Mouse (Mus musculus) granulocyte monocyte progenitor cell, adult 5-6 weeks (primary cell): ENCODE data around the gene Metap1d. TPM values are rescaled to one million over a fixed set of nuclear protein-coding genes. Genes with fewer than 3 reads are reported as not detected.

Experiments used
- ATAC-seq: replicated peaks from 2 replicates; pipeline ENCODE4 v1.8.0; 2016; ENCODE audit warnings: mild to moderate bottlenecking, moderate TSS enrichment, inconsistent platforms; ENCODE audit not compliant: poor library complexity, severe bottlenecking
- total RNA-seq, 2 experiments: library from RNA; stranded (forward) in 1 of 2; stranded (reverse) in 1 of 2; fragments of 200-712, 200-1000 nt in 1 of 2; fragments of >200 nt in 1 of 2; fragmentation: Nextera tagmentation in 1 of 2; gene quantifications; 2 replicates each; pipeline ENCODE4 v1.2.3; 2014 to 2017

Metap1d gene
- total RNA-seq, 2 experiments from 2014 or later = 17.0 to 20.7 TPM

DNA sequence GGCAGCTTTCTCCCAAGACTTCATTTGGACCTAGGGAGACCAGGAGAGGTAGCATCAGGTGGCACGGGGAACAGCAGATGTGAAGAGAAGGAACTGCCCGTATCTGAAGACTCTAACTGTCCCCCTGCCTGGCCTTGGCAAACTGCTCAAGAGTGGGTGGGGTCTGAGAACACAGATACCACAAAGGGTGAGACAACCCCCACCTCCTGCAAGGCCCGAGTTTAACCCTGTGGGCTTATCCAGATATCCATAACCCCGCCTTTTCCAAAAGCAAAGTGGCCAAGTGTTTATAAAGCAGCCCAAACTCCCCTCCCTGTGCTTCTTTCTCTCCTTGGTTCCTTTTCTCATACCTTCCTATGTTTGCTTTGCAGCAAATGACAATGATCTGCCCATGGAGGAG is 70.4 kb downstream of the Metap1d start:
- no peak for ATAC-seq

DNA sequence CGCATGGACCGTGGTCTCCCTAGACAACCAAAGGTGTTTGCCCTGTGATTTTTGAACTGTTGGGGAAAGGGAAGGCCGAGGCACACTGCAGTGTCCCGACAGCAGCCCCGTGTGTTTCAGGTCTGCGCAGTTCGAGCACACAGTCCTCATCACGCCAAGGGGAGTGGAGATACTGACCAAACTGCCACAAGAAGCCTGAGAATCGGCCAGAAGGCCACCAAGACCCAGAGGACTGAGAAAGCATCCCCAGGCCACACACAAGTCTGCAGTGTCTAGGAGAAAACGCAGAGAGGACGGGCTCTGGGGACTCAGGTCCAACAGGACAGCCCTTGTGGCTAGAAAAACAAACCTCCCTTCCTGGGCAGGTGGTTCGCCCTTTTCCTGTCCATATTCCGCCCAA is 71.7 kb downstream of the Metap1d start:
- ATAC-seq = no peak

DNA sequence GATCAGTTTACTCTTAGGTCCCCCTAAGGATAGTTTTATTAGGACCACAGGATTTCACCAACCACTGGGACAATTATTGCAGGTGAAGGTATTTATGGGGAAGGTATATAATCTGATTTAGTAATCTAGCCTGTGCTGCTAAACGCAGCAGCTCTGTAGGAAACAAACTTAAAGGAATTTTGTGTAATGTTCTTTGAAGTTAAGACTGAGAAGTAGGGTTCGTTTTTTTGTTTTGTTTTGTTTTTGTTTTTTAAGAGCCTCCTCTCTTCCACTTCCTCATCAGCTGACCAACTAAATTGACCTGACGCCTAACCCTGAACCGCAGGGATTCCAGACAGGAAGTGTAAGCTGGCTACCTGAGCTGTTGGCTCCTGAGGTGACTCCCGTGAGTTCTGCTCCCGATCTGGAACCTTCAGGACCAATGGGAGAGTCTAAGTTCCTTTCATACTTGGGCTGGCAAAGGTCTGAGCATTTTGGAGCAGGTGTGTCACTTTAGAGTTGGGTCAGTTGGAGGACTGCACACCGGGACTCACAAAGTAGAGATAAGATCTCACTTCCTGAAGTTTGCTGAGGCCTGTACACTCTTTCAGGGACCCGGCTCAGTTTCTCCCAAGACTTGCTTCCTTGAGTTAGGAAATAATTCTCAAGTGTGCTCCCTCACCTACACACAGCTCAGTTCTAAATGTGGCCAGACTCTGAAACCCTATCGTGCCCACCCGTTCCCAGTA is 73.7 kb downstream of the Metap1d start:
- no peak for ATAC-seq

- no peak for ATAC-seq
Observed at GRCm38 (mm10) chr2:71527323-71528013, 74.4 kb downstream of the Metap1d start.

DNA sequence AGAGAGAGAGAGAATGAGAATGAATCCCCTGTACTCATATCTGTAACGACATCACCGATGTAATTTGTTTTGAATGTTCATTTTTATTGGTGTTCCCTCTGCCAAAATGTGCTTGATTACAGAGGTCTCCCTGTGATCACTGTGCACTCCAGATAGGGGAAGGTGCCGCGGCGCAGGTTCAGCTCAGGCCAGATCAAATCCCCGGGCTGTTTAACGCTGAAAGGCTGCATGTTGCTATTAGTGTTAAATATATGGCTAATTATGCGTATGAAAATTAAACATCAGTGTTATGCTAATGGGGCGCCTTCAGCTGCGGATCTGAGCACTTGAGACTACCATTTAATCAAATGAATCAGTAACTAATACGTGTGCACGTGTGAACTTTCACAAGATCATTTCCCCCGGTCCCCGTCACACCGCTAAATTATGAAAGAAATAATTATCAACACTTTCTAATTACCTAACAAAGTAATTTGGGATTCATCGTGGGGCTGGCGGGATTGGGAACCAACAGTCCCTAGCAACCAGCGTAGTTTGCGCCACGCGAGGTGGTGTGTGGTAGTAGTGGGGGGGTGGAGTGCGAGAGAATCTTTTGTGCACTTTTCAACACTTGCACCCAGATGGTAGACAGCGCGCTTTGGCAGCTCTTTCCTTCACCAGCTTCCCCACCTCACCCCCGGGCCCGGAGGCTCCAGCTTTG is 75.1 kb downstream of the Metap1d start, which contains the start of gene Dlx1:
Gene Dlx1 (plus strand): TSS at position 100 of the 700 bp plus-strand sequence.
- no peak for ATAC-seq

DNA sequence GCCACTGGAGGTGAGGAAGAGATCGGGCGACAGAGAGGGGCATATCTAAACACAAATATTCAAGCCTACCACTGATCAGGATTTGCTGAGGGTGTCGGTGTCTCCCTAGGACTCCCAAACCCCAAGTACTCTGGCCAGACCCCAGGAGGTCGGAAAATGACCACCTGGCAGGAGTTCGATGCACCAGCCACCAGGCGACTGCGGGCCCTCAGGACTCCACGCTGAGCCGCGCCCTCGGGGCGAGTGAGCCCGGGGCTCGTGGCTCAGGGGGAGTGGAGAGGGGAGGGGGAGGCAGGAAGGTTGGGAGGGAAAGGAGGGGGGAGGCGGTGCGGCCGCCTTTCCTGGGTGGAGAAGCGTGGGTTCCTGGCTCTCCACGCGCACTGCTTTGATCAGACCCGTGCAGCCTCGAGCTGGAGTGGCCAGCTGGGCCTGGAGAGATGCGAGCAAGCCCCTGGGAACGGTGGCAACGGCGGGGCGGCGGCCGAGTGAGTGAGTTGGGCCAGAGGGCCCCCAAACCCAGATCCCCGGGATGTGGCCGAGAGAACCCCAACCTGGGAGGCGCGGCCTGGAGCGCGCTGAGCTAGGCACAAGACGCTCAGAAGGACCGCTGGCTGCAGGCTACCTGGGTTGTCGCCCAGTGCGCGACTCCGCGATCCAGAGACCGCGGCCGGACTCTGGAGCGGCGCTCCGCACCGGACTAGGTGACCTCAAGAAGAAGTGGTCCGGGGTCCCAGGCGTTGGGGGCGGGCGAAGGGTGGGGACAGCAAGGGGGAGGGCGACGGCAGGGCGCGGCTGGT is 75.8 kb downstream of the Metap1d start:
- no peak for ATAC-seq

DNA sequence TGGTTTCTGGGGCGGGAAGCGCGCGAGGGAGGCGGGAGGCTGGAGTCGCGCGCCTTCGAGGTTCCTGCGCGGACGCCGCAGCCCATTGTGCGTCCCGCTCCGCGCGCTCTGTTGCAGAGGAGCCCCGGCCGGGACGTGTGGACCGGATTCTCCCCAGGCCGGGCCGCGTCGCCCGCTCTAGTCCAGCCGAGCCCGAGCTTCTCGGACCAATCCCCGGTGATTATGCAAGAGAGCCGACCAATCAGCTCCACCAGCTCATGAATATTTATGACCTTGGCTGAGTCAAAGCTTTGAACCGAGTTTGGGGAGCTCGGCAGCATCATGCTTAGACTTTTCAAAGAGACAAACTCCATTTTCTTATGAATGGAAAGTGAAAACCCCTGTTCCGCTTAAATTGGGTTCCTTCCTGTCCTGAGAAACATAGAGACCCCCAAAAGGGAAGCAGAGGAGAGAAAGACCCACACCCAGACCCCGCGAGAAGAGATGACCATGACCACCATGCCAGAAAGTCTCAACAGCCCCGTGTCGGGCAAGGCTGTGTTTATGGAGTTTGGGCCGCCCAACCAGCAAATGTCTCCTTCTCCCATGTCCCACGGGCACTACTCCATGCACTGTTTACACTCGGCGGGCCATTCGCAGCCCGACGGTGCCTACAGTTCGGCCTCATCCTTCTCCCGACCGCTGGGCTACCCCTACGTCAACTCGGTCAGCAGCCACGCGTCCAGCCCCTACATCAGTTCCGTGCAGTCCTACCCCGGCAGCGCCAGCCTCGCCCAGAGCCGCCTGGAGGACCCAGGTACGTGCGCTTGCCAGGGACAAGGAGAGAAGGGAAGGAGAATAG is 76.7 kb downstream of the Metap1d start:
- peak; percentile 85 for ATAC-seq

DNA sequence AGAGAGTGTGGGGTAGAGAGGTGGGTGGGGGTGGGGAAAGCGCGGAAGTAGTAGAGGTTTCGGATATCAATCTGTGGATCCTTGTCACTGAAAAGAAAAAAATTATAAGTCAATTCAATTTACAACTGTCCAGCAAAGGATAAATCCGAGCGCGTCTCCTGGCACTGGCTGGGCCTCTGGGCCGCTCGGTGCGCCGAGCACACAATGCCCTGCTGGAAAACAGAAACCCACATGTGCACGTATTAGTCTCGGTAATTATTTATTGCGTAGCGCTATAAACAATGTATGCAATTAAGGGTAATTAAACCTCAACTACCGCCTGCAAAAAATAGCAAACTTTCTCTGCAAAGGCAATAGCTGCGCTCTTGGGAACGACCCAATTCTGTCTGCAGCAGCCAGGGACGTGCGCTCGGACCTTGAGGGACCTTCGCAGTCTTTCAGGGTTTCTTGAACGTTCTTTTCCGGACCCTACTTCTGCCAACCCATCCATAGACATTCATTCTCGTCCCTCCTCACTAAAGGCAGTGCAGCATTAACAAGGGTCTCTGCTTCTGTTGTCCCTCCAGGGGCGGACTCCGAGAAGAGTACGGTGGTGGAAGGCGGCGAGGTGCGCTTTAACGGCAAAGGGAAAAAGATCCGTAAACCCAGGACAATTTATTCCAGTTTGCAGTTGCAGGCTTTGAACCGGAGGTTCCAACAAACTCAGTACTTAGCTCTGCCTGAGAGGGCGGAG is 77.5 kb downstream of the Metap1d start:
- no peak for ATAC-seq

DNA sequence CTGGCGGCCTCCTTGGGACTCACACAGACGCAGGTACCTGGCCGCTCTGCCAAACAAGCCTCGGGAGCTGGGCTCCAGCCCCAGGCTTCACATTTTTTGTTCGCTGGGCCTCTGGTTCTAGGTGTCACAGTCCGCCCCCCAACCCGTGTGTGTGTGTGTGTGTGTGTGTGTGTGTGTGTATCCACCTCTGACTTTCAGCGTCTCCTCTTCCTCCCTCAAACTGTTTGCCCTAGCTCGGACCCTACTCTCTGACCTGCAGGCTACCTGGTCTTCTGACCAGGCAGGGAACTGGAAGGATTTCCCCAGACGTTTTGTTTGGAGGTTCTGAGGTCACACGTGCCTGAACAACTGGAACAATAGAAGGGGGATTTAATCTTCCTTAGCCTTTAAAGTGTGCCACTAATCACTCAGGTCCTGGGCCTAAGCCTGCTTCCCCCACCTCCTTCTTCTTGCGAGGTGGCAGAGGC is 78.1 kb downstream of the Metap1d start:
- no peak for ATAC-seq

GRCm38 (mm10) chr2:71531990-71532970 is 79.2 kb downstream of the Metap1d start:
- ATAC-seq = no peak

DNA sequence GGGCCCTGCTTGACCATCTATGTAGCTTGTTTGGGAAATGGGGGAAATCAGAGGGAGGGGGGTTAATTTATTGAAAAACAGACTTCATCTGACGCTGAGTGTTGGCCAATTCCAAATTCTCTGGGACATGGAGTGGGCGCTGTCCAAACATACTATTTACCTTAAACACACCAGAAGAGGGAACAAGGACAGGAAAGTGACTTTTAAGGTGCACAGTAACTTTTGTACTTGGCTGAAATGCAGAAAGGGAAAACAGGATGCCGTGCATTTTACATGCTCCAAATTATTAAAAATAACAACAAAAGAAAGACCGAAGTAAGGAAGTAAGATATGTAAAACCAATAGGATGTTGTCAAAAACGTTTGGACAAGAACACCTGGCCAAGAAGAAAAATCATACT is 80.0 kb downstream of the Metap1d start:
- no peak for ATAC-seq

GRCm38 (mm10) chr2:71534242-71535052 is 81.4 kb downstream of the Metap1d start:
- 0 out of 2 replicates have a peak, but pooled peaks have one; percentile 4 for ATAC-seq

DNA sequence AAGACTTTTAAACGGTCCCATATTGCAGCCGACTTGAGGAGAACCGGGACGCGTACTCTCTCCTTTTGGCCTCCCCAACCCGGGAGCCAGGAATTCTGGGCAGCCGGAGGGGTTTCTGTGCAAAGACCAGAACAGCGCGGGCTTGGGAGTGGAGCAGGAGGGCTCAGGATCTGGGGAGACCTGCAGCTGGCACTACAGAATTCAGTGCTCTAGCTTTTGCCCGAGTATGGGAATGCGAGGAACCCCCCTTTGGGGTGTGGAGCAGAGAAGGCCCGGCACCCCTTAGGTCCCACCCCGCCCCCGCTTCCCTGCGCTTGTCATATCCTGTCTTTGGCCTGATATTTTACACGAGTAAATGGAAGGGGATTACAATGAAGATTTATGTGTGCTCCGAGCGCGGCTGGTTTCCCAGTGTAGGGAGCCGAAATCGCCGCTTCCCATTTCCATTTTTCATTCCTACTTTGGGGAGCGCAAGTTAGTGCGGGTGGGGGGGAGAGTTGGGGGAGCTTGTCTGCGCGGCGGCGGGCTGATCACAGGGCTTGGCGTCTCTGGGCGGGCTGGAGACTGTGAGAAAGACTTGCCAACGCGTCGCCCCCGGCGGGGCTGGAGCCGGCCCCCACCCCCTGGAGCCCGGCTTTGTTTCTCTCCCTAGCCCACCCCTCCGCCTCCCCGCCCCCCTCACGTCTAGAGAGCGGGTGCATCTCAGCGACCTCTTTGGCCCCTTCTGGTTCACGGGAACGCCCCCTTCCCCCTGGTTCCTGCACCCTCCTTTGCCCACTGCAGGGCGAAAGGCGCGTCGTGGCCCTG is 87.7 kb downstream of the Metap1d start:
- no peak for ATAC-seq

DNA sequence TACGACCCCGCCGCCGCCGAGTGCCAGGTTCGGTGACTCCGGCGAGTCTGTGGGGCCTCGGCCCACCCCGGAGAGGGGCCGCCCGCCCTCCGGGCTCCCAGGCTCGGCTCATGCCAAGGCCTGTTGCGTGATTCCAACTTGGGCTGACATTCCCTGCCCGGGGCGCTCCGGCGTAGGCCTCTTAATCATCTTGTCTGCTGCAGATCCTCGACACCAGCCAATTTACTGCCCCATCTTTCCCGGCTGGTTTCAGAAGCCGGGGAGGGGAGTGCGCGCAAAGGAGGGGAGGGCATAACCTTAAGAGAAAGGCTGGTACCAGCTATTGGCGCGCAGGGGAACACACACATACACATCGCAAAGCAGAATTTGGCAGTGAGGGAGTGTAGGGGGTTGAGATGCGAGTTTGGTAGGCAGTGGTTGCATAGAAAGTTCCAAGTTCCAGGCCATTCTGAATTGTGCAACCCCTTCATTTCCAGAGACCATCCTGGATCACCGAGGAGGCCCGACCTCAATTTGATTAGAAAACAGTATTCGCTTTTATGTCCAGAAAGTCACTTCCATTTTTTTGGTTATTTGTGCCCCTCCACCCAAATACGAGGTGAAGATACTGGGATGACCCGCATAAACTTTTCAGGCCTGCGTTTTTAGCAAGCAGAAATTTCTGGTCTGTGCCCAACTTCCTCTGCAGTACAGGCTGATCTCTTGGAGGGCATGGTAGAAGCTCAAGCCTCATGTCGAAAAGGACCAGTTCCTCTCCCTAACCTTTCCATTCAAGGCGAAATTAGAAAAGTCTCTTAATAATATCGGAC is 88.5 kb downstream of the Metap1d start:
- ATAC-seq = no peak

GRCm38 (mm10) chr2:71542227-71542815 is 89.2 kb downstream of the Metap1d start:
- ATAC-seq = no peak
